Mouse (Mus musculus) spleen, embryonic (tissue): ENCODE data around the gene Otx2.
"Not testable (repeated sequence)": the region's sequence is repeated elsewhere in the genome, so short reads cannot be mapped to it uniquely, and the experiment has no call there.

ENCODE experiments used
- CTCF ChIA-PET: fragments of 350-600 bp; sonication (Branson Sonifier 250); formaldehyde crosslinking; loops from one replicate; lab custom pipeline; 2022; lab: Charles Lee

Otx2 gene

DNA sequence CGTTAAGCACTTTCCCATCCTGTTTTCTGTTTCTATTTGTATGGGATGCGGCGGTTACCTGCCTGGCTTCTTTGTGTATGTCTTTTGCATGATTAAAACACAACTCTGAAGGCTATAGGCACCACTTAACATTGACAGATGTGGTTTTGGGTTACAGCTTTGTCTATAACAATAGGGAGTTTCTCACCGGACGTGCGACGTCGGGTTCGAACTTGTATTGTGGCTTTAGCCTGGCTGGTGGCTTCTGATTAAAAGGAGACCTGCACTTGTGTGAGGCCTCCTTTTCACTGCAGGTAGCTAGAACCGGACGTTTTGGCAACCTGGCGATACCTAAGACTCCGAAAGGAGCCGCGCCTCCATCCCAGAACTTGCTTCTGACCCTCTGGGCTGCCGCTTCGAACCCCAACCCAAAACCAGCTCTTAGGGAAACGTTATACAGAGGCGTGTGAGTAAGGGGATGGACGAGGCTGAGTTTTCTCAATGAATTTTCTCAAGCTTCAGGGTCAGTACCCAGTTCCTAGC, 19.0 kb downstream of the Otx2 start:
- CTCF ChIA-PET, result no interaction called here

DNA sequence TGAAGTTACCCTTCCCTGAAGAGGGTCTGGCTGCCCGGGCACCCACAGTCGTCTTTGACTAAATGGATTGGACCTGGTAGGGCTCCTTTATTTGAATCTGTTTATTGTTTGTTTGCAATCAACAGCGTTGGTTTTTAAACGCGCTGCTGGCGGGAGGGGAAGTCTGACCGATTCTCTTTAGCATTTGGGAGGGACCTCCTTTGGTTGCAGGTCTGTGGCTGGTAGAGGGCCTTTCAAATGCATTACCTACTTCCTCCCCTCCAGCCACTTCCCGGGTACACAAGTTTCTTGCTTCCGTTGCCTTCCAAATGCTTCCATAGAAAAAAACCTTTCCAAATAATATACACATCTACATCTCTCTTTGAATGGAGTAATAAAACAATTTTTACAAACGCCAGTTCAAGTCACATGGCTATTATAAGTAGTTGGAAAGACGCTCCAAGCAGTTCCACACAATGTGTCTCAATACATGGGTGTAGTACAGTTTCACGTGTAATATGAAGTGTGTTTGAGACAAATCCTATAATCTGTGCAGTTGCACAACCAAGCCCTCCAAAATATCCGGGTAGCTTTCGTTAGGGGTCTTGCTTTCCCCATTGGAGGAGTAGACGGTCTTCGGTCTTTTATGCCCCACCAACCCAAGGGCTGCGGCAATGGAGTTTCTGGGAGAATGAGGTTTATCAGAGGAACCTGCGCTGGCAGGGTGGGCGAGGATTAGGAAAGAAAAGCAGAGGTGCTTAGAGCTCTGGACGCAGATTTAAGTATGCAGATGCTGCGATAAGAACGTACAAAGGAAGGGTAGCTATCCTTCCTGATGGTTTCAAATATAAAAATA, 19.7 kb downstream of the Otx2 start:
- CTCF ChIA-PET, result no interaction called here

DNA sequence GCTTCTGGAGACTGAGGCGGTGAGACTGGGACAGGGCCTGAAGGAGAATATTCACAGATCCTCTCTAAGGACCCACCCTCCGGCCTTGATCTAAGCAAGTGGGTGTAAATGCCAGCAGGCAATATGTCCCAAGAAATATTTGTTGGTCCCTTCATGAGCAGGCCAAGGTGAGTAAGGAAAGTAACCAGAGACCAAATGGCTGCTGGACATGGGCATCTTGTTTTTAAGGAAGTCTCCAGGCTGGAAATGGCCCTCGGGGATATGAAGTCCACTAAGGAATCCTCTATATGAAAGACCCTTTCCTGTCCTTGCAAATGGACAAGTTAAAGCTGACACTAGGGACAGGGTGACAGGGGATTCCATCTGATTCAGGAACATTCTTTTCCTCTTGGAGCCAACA, 20.5 kb downstream of the Otx2 start:
- CTCF ChIA-PET, result no interaction called here

- CTCF ChIA-PET, result no interaction called here
Observed at GRCm38 (mm10) chr14:48652256-48652655, 21.4 kb downstream of the Otx2 start.

GRCm38 (mm10) chr14:48651471-48652211, 22.0 kb downstream of the Otx2 start:
- CTCF ChIA-PET, result no interaction called here

DNA sequence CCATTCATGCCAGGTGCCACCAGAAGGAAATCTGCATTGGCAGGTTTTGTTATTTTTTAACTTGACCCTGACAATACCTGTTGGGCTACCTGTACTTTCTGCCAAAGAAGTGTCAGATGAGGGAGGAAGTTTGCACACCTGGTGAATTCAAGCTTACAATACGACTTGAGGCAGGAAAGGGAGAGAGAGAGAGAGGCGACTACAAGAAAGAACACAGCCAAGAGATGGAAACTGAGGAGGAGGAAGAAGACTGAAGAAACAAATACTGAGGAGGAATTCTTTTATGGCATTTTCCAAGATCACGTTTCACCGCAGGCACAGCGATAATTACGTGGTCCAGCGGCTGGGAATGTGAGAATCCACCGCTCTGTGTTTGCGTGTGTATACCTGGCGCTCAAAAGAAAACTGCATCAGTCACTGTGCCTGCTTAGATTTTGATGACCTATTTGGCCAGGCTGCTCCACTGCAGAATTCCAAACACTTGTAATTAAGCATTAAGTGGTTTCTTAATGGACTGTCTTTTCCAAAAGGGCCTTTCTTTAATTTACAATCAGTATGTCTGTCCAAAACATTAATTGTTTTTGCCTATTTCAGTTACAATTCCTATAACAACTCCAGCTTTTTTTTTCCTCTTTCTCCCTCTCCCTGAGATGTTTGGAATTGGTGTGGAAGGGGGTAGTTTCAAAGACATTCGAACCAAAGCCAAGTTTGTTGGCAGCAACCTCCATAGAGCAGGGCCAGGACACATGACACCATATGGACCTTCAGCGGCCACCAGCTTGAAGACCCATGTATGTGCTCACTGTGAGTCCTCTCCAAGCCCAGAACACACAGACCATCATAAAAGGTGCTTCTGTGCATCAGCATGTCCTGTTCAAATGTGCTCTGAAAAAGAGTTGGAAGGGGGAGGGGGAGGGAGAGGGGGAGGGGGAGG, 31.9 kb downstream of the Otx2 start:
- CTCF ChIA-PET, result no interaction called here

DNA sequence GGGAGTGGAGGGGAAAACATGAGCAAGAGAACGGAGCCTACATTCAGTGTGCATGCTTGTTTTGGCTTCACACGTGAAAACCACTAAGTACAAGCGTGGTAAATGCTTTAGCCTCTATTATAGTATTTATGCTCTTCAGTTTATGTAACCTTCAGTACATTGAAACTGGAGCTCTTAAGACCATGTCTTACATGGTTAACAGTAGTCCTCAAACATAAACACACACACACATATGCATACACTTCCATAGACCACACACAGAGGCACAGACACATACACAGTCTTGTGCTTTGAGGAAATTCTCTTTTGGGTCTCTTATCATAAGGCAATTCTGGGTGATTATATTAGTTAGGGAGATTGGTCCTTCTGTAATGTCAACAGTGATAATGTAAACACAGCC, 40.5 kb downstream of the Otx2 start:
- CTCF ChIA-PET, result no interaction called here

DNA sequence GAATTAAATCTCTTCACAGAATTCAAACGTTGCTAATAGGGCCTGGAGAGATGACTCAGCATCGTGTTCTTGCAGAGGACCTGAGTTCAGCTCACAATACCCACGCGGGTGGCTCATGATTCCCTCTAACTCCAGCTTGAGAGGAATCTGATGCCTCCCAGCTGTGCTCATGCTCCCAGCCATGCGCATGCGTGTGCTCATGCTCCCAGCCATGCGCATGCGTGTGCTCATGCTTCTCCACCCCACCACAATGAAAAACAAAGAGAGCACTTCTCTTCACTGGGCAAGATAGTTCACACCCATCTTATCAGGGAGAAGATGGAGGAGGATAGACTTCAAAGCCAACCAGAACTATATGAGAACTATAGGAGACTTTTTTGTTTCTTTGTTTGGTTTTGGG, 41.3 kb downstream of the Otx2 start:
- CTCF ChIA-PET, result no interaction called here

DNA sequence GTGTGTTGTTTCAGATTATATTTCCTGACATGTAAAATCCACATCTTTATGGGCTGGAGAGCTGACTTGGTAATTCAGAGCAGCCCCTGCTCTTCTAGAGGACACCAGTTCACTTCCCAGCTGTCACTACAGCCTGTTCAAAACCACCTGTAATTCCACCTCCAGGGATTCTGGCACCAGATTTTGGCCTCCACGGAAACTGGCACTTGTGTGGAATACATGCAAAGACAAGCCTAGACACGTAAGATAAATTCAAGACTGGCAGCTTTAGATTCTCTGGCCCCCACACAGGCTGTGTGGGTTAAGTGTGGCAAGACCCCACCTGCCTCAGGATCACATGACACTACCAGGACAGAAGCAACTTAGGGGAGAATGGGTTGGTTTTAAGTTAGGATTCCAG, 42.1 kb downstream of the Otx2 start:
- CTCF ChIA-PET, result no interaction called here

DNA sequence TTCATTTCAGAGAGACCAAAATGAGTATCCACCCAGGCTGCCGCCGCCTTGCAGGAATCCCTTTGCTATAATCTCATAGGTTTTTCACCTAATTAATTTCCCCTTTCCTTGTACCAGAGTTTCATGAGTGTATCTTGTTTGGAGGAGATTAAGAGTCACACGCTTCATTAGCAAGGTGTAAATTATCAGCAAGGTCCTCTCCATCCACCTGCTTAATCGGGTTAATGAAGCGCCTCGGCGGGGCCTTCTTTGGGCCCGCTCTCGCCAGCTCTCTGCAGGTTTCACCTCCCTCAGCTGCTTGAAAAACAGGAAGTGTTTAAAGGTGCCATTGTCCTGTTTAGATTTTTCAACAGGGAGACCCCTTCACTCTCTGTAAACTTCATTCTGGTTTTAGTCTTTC, 44.2 kb downstream of the Otx2 start:
- CTCF ChIA-PET, result no interaction called here

GRCm38 (mm10) chr14:48626271-48626670, 47.3 kb downstream of the Otx2 start:
- CTCF ChIA-PET, result no interaction called here

DNA sequence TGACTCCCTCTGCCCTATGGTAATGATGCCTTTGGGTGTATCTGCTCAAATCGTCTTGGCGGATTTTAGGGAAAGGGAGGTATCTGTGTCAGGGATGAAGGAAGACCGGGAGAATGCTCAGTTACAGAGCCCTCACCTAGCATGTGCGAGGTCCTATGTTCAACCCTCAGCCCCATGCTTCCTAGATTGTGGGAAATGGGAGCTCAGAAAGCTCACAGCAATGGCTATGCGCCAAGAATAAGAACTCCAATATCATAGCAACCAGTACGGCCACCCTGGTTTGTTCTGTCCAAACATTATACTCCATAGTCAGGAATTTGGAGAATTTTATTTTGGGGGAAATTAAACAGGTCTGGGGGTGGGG, 48.3 kb downstream of the Otx2 start:
- CTCF ChIA-PET, result no interaction called here

GRCm38 (mm10) chr14:48624596-48625330, 48.9 kb downstream of the Otx2 start:
- CTCF ChIA-PET, result no interaction called here

DNA sequence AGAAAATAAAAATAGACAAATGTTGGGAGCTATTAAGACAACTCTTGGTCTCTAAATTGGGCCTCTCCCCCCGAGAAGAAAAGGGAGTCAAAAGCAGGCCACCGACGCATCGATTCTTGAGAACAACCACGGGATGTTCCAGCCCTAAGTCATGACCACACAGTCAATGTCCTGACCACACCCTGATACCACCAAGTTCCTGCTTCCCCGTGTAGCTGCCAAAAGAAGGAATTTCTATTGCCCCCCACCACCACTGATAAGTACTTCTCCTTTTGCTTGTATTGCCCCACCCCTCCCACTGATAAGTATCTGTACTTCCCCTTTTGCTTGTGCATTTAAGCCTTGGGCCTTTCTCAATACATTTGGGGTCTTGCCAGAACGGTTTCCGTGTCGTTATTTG, 50.9 kb downstream of the Otx2 start:
- CTCF ChIA-PET, result not testable (repeated sequence)

- CTCF ChIA-PET, result no interaction called here
Observed at GRCm38 (mm10) chr14:48616361-48616760, 57.3 kb downstream of the Otx2 start.

- CTCF ChIA-PET, result no interaction called here
Observed at GRCm38 (mm10) chr14:48608641-48609310, 64.8 kb downstream of the Otx2 start.
